Mouse (Mus musculus) G1E (cell line): ENCODE measurements around the gene Bcl9l.

Experiments
- CTCF ChIP-seq: IDR thresholded peaks from 2 replicates; pipeline ENCODE4 v1.5.1; 2012; ENCODE audit warnings: low read depth, low read length, inconsistent platforms, mixed read lengths
- GATA2 ChIP-seq: IDR thresholded peaks from 2 replicates; pipeline ENCODE4 v1.6.1; 2012; ENCODE audit warnings: low read depth, low read length, inconsistent platforms, borderline replicate concordance

- TF ChIP-seq CTCF (peak; percentile 92), GATA2 (no peak)
These were observed 19.4 kb downstream of the Bcl9l start for GRCm38 (mm10) chr9:44502006-44502405.
